ENCODE assay signal across 20 mouse cellular contexts in genomic region chr15:84551065-84551464, GRCm38 (mm10).
"Had no signal": no experiment of that assay in that cellular context is flagged by ENCODE, and none has a peak within 500 bp of the region (broad histone marks: within the 10 kb centered on the region; RNA-seq: fewer than 3 reads in every experiment).

No protein-coding gene starts in this region.

- H3K9me3 ChIP-seq: kidney, embryonic 15.5 days; liver, embryonic 13.5 days; midbrain, embryonic 13.5 days; stomach, embryonic 15.5 days had no signal

- H3K4me2 ChIP-seq: kidney, embryonic 15.5 days; liver, embryonic 13.5 days; midbrain, embryonic 13.5 days; stomach, embryonic 15.5 days had no signal

- DNase-seq: kidney, adult 8-10 months; kidney, postnatal 10 days; kidney, postnatal 4 days; layer of hippocampus, adult 9-11 months; layer of hippocampus, postnatal 36 days; liver, embryonic 13.5 days; lung, adult 2 months; lung, postnatal 14 days; lung, postnatal 4 days; right cerebral cortex, adult 18-20 months; right cerebral cortex, postnatal 14 days; right cerebral cortex, postnatal 4 days; thymus, postnatal 25 days had no signal

- H3K9ac ChIP-seq: kidney, embryonic 15.5 days; liver, embryonic 13.5 days; midbrain, embryonic 13.5 days; stomach, embryonic 15.5 days had no signal

- H3K27me3 ChIP-seq: kidney, embryonic 15.5 days; liver, embryonic 13.5 days; midbrain, embryonic 13.5 days; stomach, embryonic 15.5 days had no signal

- H3K36me3 ChIP-seq: liver, embryonic 13.5 days had no signal

- H3K4me1 ChIP-seq: kidney, embryonic 15.5 days; liver, embryonic 13.5 days; stomach, embryonic 15.5 days had no signal

- H3K4me3 ChIP-seq: kidney, embryonic 15.5 days; left cerebral cortex, adult 2 months; liver, embryonic 13.5 days; megakaryocyte, embryonic 14.5 days; midbrain, embryonic 10.5 days; midbrain, embryonic 13.5 days; stomach, embryonic 15.5 days had no signal

- ATAC-seq: midbrain, embryonic 13.5 days; midbrain, embryonic 16.5 days had no signal

- H3K27ac ChIP-seq: kidney, embryonic 15.5 days; left cerebral cortex, adult 2 months; liver, embryonic 13.5 days; midbrain, embryonic 10.5 days; midbrain, embryonic 13.5 days; stomach, embryonic 15.5 days had no signal
